Mouse (Mus musculus) erythroblast, adult 5-6 weeks (primary cell): ENCODE measurements around the gene Hist1h4n. TPM values are rescaled to one million over a fixed set of nuclear protein-coding genes. Genes with fewer than 3 reads are reported as not detected.

Experiments
- ATAC-seq: replicated peaks from 2 replicates; pipeline ENCODE4 v1.8.0; 2016; ENCODE audit warnings: moderate number of reproducible peaks, mild to moderate bottlenecking, moderate TSS enrichment, inconsistent platforms; ENCODE audit not compliant: poor library complexity, low FRiP score, severe bottlenecking
- total RNA-seq, 2 experiments: library from RNA; stranded (forward) in 1 of 2; stranded (reverse) in 1 of 2; fragments of 150-400 nt in 1 of 2; fragments of 200-764, 138-1000 nt in 1 of 2; gene quantifications; 2 replicates each; pipeline versions ENCODE4 v1.2.3 to v1.2.4; 2015 to 2017; ENCODE audit warnings: low replicate concordance in 2 of 2

Hist1h4n gene
- total RNA-seq, 2 experiments from 2014 or later: 6.9 to 712 TPM

GRCm38 (mm10) chr13:21803058-21803457 is 28.9 kb downstream of the Hist1h4n start:
- ATAC-seq: peak; percentile 87

GRCm38 (mm10) chr13:21797163-21797562 is 34.8 kb downstream of the Hist1h4n start:
- ATAC-seq: peak; percentile 84

DNA sequence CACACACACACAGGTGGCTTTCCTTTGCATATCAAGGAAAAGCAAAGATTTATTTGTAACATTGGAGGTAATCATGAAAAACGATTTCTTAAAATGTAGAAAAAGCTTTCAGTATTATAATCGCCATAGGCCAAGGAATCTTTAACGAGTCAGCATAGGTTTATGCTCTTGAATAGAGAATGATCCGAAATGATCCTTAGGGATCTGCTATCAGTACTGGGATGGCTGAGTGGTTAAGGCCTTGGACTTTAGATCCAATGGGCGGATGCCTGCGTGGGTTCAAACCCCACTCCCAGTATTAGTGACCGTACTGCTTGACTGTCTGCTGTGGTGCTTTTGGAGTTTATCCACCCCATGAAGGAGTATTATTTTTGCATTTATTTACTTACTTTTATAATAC is 36.4 kb downstream of the Hist1h4n start:
- no peak for ATAC-seq

DNA sequence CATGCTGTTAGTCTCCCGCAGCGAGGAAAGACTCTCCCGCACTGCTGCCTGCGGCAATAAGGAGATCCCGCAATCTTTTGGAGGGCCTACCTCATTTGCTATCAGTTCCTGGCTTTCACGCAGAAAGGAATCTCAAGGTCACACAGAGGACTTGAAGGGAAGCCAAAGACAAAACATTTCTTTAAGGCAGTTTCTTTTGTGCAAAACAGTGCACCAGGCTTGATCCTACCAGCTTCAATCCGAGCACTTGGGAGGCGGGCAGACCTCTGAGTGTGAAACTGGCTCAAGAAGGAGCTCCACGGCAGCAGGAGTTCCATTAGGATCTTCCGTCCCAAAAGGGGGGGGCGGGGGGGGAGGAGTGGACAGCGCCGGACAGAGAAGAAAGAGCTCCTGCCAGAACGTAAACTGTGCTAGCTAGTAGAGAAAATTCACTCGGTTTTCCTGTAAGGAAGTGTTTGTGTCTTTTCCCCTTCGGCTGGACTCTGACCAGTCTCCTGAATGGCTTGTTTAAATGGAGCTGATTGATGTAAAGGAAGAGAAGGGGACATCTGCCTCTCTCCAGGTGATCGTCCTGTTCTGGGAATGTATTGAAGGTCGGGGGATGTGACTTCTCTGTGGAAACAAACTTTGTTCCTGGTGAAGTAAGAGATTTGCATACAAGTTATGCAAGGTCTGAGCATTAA is 41.3 kb downstream of the Hist1h4n start:
- no peak for ATAC-seq

DNA sequence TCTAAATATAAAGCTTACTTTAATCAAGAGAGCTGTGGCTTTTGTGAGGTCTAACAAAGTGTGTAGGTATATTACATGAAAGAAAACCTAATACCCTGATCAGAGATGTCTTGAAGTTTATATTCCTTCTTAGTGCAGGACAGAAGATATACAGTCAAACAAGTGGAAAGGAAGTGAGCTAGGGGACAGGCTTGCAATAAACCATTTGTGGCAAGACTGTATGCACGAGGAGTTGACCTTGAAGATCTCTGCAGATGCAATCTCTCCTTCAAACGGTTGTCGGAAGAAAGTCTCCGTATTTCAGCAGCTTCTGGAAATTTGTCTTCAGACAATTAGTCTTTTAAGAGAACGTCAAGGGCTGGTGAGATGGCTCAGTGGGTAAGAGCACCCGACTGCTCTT is 42.1 kb downstream of the Hist1h4n start:
- no peak for ATAC-seq

DNA sequence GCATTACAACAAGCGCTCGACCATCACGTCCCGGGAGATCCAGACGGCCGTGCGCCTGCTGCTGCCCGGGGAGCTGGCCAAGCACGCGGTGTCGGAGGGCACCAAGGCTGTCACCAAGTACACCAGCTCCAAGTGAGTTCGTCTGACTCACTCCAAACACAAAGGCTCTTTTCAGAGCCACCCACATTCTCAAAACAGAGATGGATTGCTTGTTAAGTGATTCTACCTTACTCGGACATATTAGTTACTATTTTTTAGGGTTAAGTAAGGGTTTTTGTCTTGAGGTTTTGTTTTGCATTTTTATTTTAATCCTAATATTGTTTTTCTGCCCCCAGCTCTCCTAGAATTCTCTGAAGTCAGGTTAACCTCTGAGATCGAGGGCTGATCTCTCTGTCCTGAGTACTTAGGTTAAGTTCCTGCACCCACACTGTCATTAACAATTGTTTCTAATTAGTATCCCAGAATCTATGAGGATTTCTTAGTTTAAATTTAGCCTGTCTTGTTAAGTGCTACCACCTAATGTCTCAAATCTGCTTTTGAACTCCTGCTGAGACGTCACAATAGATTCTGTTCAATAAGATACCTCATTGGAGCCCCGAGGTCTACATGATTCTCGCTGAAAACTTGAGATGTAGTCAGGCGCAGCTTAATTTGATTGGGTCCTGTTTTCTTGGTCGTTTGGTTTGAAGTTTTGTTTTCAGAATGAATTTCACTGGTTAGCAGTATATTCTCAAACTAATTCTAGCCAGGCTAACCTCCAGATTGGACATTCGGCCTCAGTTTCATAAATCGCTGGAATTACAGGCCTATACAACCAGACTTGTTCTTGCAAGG is 44.0 kb downstream of the Hist1h4n start:
- no peak for ATAC-seq

GRCm38 (mm10) chr13:21786899-21787629 is 44.9 kb downstream of the Hist1h4n start, which contains the start of the genes Hist1h2an and Hist1h2bp:
TSS of gene Hist1h2an (minus strand) at chr13:21787218.
TSS of gene Hist1h2bp (plus strand) at chr13:21787461.
- ATAC-seq: peak; percentile 78

- peak; percentile 13 for ATAC-seq
These were observed 45.7 kb downstream of the Hist1h4n start for GRCm38 (mm10) chr13:21786189-21786898.

DNA sequence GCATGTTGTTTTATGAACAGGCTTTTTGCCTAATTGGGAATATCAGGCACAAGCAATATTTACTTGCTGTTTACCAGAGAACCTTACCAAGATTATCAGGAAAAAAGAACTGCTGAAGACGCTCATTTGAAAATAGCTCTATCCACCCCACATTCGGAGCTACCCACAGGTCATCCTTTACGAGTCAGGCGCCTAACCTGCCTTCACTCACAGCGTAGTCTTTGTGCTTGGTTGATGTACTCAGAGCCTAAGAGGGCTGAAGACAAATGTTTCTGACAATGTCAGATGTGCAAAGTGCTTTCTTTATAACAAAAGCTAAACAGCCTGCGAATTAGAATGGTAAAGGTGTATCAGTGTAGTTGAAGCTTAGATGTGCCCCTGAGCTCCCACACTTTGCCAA is 47.7 kb downstream of the Hist1h4n start:
- ATAC-seq: no peak

DNA sequence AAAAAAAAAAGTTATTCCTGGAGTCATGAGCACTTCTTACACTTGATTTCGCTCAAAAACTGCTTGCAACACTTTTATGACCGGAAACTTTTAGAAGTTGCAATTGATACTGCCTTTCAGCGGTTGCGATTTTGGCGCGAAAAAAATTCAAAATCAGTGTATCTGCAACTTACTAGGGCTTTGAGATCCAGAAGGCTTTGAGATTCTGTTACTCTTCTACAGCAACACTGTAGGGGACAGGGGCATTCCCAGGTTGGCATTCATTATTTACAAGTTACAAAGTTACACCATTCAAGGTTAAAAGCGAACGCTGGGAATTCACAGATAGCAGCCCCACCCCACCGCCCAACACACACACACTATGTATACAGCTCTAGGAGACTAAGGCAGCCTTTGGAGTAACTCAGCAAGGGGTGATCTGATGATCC is 48.2 kb downstream of the Hist1h4n start:
- no peak for ATAC-seq

- ATAC-seq: peak; percentile 27
These were observed 48.8 kb downstream of the Hist1h4n start, which contains the start of gene Hist1h3i for GRCm38 (mm10) chr13:21783255-21783617. TSS of gene Hist1h3i (minus strand) at chr13:21783370.

DNA sequence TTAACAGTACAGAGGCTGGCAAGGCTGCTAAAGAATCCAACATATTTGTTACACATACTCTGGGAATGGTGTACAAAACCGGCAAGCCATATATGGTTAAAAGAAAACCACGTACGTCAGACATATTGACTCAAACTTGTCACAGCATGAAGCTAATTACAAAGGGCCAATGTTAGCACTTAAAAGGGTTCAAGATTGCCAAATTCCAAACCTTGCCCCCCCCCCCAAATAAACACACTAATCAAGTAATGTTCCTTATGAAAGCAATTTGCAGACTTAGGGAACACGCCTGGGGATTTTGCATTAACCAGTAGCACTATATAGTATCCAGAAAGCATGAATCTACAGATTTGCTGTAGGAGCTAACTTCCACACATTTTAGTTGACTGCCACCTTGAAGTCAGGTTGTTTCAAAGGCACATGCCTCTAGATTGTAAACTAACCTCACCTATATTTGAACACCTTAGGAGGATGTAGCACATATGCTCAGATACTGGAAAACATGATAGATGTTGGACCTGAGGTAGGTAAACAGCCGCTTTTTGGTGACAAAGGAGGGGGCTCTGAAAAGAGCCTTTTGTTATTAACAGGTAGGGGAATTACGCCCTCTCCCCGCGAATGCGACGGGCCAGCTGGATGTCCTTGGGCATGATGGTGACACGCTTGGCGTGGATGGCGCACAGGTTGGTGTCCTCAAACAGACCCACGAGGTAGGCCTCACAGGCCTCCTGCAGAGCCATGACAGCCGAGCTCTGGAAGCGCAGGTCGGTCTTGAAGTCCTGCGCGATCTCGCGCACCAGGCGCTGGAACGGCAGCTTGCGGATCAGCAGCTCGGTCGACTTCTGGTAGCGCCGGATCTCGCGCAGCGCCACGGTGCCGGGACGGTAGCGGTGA is 49.4 kb downstream of the Hist1h4n start:
- ATAC-seq: 0 out of 2 replicates have a peak, but pooled peaks have one; percentile 1

Other genes starting within 250 kb of the Hist1h4n start
- gene Olfr1362, start 218.2 kb downstream of the Hist1h4n start, total RNA-seq (2015; ENCODE audit: low replicate concordance): not detected in 2 replicates
- not detected in 2 replicates for gene Olfr1362, start 218.2 kb downstream of the Hist1h4n start, total RNA-seq (2017; ENCODE audit: low replicate concordance)
- gene Olfr11, start 189.7 kb downstream of the Hist1h4n start, total RNA-seq (2015; ENCODE audit: low replicate concordance): not detected in 2 replicates
- gene Olfr11, start 189.7 kb downstream of the Hist1h4n start, total RNA-seq (2017; ENCODE audit: low replicate concordance): not detected in 2 replicates
- not detected in 2 replicates for gene Olfr1361, start 168.8 kb downstream of the Hist1h4n start, total RNA-seq (2015; ENCODE audit: low replicate concordance)
- gene Olfr1361, start 168.8 kb downstream of the Hist1h4n start, total RNA-seq (2017; ENCODE audit: low replicate concordance): not detected in 2 replicates
- gene Olfr1360, start 154.8 kb downstream of the Hist1h4n start, total RNA-seq (2015; ENCODE audit: low replicate concordance): not detected in 2 replicates
- gene Olfr1360, start 154.8 kb downstream of the Hist1h4n start, total RNA-seq (2017; ENCODE audit: low replicate concordance): not detected in 2 replicates
- gene Olfr1359, start 134.1 kb downstream of the Hist1h4n start, total RNA-seq (2015; ENCODE audit: low replicate concordance): not detected in 2 replicates
- 0.34 and 0.42 TPM in 2 replicates for gene Olfr1359, start 134.1 kb downstream of the Hist1h4n start, total RNA-seq (2017; ENCODE audit: low replicate concordance)
- gene Hist1h2bl, start 116.1 kb downstream of the Hist1h4n start, total RNA-seq (2015; ENCODE audit: low replicate concordance): 91.5 and 110 TPM in 2 replicates
- gene Hist1h2bl, start 116.1 kb downstream of the Hist1h4n start, total RNA-seq (2017; ENCODE audit: low replicate concordance): 213 and 268 TPM in 2 replicates
- gene Hist1h2ai, start 115.8 kb downstream of the Hist1h4n start, total RNA-seq (2015; ENCODE audit: low replicate concordance): 6.1 TPM in 1 of 2 replicates, not detected in the other
- gene Hist1h2ai, start 115.8 kb downstream of the Hist1h4n start, total RNA-seq (2017; ENCODE audit: low replicate concordance): 1,027 and 1,342 TPM in 2 replicates
- gene Hist1h3h, start 114.5 kb downstream of the Hist1h4n start, total RNA-seq (2015; ENCODE audit: low replicate concordance): 16.7 TPM in 1 of 2 replicates, not detected in the other
- 69.1 and 159 TPM in 2 replicates for gene Hist1h3h, start 114.5 kb downstream of the Hist1h4n start, total RNA-seq (2017; ENCODE audit: low replicate concordance)
- gene Hist1h2bm, start 110.2 kb downstream of the Hist1h4n start, total RNA-seq (2015; ENCODE audit: low replicate concordance): 65.8 and 82.8 TPM in 2 replicates
- gene Hist1h2bm, start 110.2 kb downstream of the Hist1h4n start, total RNA-seq (2017; ENCODE audit: low replicate concordance): 254 and 277 TPM in 2 replicates
- gene Hist1h4j, start 97.1 kb downstream of the Hist1h4n start, total RNA-seq (2015; ENCODE audit: low replicate concordance): not detected in 2 replicates
- 148 and 152 TPM in 2 replicates for gene Hist1h4j, start 97.1 kb downstream of the Hist1h4n start, total RNA-seq (2017; ENCODE audit: low replicate concordance)
- gene Hist1h4k, start 81.7 kb downstream of the Hist1h4n start, total RNA-seq (2015; ENCODE audit: low replicate concordance): 10.4 and 16.9 TPM in 2 replicates
- gene Hist1h4k, start 81.7 kb downstream of the Hist1h4n start, total RNA-seq (2017; ENCODE audit: low replicate concordance): 714 and 903 TPM in 2 replicates
- 39.2 and 75.4 TPM in 2 replicates for gene Hist1h2ak, start 78.4 kb downstream of the Hist1h4n start, total RNA-seq (2015; ENCODE audit: low replicate concordance)
- gene Hist1h2ak, start 78.4 kb downstream of the Hist1h4n start, total RNA-seq (2017; ENCODE audit: low replicate concordance): 730 and 899 TPM in 2 replicates
- 229 and 365 TPM in 2 replicates for gene Hist1h2bn, start 78.1 kb downstream of the Hist1h4n start, total RNA-seq (2015; ENCODE audit: low replicate concordance)
- 952 and 1,236 TPM in 2 replicates for gene Hist1h2bn, start 78.1 kb downstream of the Hist1h4n start, total RNA-seq (2017; ENCODE audit: low replicate concordance)
- 491 and 530 TPM in 2 replicates for gene Hist1h1b, start 51.6 kb downstream of the Hist1h4n start, total RNA-seq (2015; ENCODE audit: low replicate concordance)
- gene Hist1h1b, start 51.6 kb downstream of the Hist1h4n start, total RNA-seq (2017; ENCODE audit: low replicate concordance): 1,333 and 2,653 TPM in 2 replicates
- 143 and 204 TPM in 2 replicates for gene Hist1h3i, start 48.8 kb downstream of the Hist1h4n start, total RNA-seq (2015; ENCODE audit: low replicate concordance)
- gene Hist1h3i, start 48.8 kb downstream of the Hist1h4n start, total RNA-seq (2017; ENCODE audit: low replicate concordance): 142 and 186 TPM in 2 replicates
- gene Hist1h2an, start 45.0 kb downstream of the Hist1h4n start, total RNA-seq (2015; ENCODE audit: low replicate concordance): not detected in 2 replicates
- gene Hist1h2an, start 45.0 kb downstream of the Hist1h4n start, total RNA-seq (2017; ENCODE audit: low replicate concordance): 456 and 497 TPM in 2 replicates
- gene Hist1h2bp, start 44.7 kb downstream of the Hist1h4n start, total RNA-seq (2015; ENCODE audit: low replicate concordance): 4.4 and 5.8 TPM in 2 replicates
- gene Hist1h2bp, start 44.7 kb downstream of the Hist1h4n start, total RNA-seq (2017; ENCODE audit: low replicate concordance): 33.7 and 47.3 TPM in 2 replicates
- 197 and 261 TPM in 2 replicates for gene Hist1h2bq, start 22.0 kb downstream of the Hist1h4n start, total RNA-seq (2015; ENCODE audit: low replicate concordance)
- gene Hist1h2bq, start 22.0 kb downstream of the Hist1h4n start, total RNA-seq (2017; ENCODE audit: low replicate concordance): 24.3 and 156 TPM in 2 replicates
- gene Hist1h2ao, start 21.7 kb downstream of the Hist1h4n start, total RNA-seq (2015; ENCODE audit: low replicate concordance): 63.1 and 86.1 TPM in 2 replicates
- 517 TPM in 1 of 2 replicates, not detected in the other for gene Hist1h2ao, start 21.7 kb downstream of the Hist1h4n start, total RNA-seq (2017; ENCODE audit: low replicate concordance)
- gene Hist1h4m, start 20.4 kb downstream of the Hist1h4n start, total RNA-seq (2015; ENCODE audit: low replicate concordance): 71.7 and 77.6 TPM in 2 replicates
- 860 and 1,014 TPM in 2 replicates for gene Hist1h4m, start 20.4 kb downstream of the Hist1h4n start, total RNA-seq (2017; ENCODE audit: low replicate concordance)
- gene Hist1h2ap, start 1.3 kb upstream of the Hist1h4n start, total RNA-seq (2015; ENCODE audit: low replicate concordance): 40.2 and 52.7 TPM in 2 replicates
- 924 and 2,814 TPM in 2 replicates for gene Hist1h2ap, start 1.3 kb upstream of the Hist1h4n start, total RNA-seq (2017; ENCODE audit: low replicate concordance)
- gene Hist1h2br, start 1.5 kb upstream of the Hist1h4n start, total RNA-seq (2015; ENCODE audit: low replicate concordance): 215 and 279 TPM in 2 replicates
- 157 and 261 TPM in 2 replicates for gene Hist1h2br, start 1.5 kb upstream of the Hist1h4n start, total RNA-seq (2017; ENCODE audit: low replicate concordance)
- gene Zfp184, start 112.9 kb upstream of the Hist1h4n start, total RNA-seq (2015; ENCODE audit: low replicate concordance): 0.19 and 2.9 TPM in 2 replicates
- 0.34 and 2.5 TPM in 2 replicates for gene Zfp184, start 112.9 kb upstream of the Hist1h4n start, total RNA-seq (2017; ENCODE audit: low replicate concordance)
- gene Pom121l2, start 149.0 kb upstream of the Hist1h4n start, total RNA-seq (2015; ENCODE audit: low replicate concordance): not detected in 2 replicates
- not detected in 2 replicates for gene Pom121l2, start 149.0 kb upstream of the Hist1h4n start, total RNA-seq (2017; ENCODE audit: low replicate concordance)
- gene Prss16, start 177.5 kb upstream of the Hist1h4n start, total RNA-seq (2015; ENCODE audit: low replicate concordance): 2.7 and 6.3 TPM in 2 replicates
- 1.8 and 2.2 TPM in 2 replicates for gene Prss16, start 177.5 kb upstream of the Hist1h4n start, total RNA-seq (2017; ENCODE audit: low replicate concordance)
- gene Hist1h2ah, start 203.4 kb upstream of the Hist1h4n start, total RNA-seq (2015; ENCODE audit: low replicate concordance): 2.5 TPM in 1 of 2 replicates, not detected in the other
- 462 and 930 TPM in 2 replicates for gene Hist1h2ah, start 203.4 kb upstream of the Hist1h4n start, total RNA-seq (2017; ENCODE audit: low replicate concordance)
- 14.6 and 64.4 TPM in 2 replicates for gene Hist1h2bk, start 203.7 kb upstream of the Hist1h4n start, total RNA-seq (2015; ENCODE audit: low replicate concordance)
- 627 and 660 TPM in 2 replicates for gene Hist1h2bk, start 203.7 kb upstream of the Hist1h4n start, total RNA-seq (2017; ENCODE audit: low replicate concordance)
- 32.4 and 38.2 TPM in 2 replicates for gene Hist1h4i, start 209.2 kb upstream of the Hist1h4n start, total RNA-seq (2015; ENCODE audit: low replicate concordance)
- gene Hist1h4i, start 209.2 kb upstream of the Hist1h4n start, total RNA-seq (2017; ENCODE audit: low replicate concordance): 129 and 151 TPM in 2 replicates
- 3.7 and 12.3 TPM in 2 replicates for gene Hist1h2ag, start 210.7 kb upstream of the Hist1h4n start, total RNA-seq (2015; ENCODE audit: low replicate concordance)
- gene Hist1h2ag, start 210.7 kb upstream of the Hist1h4n start, total RNA-seq (2017; ENCODE audit: low replicate concordance): 705 and 715 TPM in 2 replicates
- 17.9 and 23.8 TPM in 2 replicates for gene Hist1h2bj, start 211.0 kb upstream of the Hist1h4n start, total RNA-seq (2015; ENCODE audit: low replicate concordance)
- 272 and 275 TPM in 2 replicates for gene Hist1h2bj, start 211.0 kb upstream of the Hist1h4n start, total RNA-seq (2017; ENCODE audit: low replicate concordance)